Mouse (Mus musculus) midbrain, embryonic 11.5 days (tissue): ENCODE results near the gene Lhpp. TPM values are rescaled to one million over a fixed set of nuclear protein-coding genes. Genes with fewer than 3 reads are reported as not detected.

Experiments
- ATAC-seq: fragments of 200-750 bp; cut with Nextera tagmentation; 2 replicates; pipeline ENCODE4 v1.8.0; 2017; ENCODE audit warnings: moderate TSS enrichment, moderate library complexity; ENCODE audit not compliant: low FRiP score
- DNase-seq: peaks from one replicate; pipeline ENCODE4 v3.0.0; 2015; ENCODE audit warnings: low spot score; ENCODE audit errors: missing footprints
- H3K27ac ChIP-seq: fragments of 300-500 bp; sonication (generic); 2 replicates; pipeline ENCODE4 v1.5.1; 2014; ENCODE audit warnings: low read depth, low read length
- H3K27me3 ChIP-seq: fragments of 300-500 bp; sonication (generic); 2 replicates; pipeline ENCODE4 v1.6.1; 2014; ENCODE audit warnings: mild to moderate bottlenecking, low read length, moderate library complexity, mixed read lengths; ENCODE audit not compliant: control insufficient read depth, insufficient read depth
- H3K36me3 ChIP-seq: fragments of 300-500 bp; sonication (generic); 2 replicates; pipeline ENCODE4 v1.6.1; 2014; ENCODE audit warnings: mild to moderate bottlenecking, low read length, moderate library complexity, mixed read lengths; ENCODE audit not compliant: control insufficient read depth, insufficient read depth
- H3K4me1 ChIP-seq: fragments of 300-500 bp; sonication (generic); 2 replicates; pipeline ENCODE4 v1.6.1; 2014; ENCODE audit warnings: low read length; ENCODE audit not compliant: control insufficient read depth, insufficient read depth
- H3K4me2 ChIP-seq: fragments of 300-500 bp; sonication (generic); 2 replicates; pipeline ENCODE4 v1.6.1; 2014; ENCODE audit warnings: mild to moderate bottlenecking, moderate library complexity
- H3K4me3 ChIP-seq: fragments of 300-500 bp; sonication (generic); 2 replicates; pipeline ENCODE4 v1.5.1; 2014; ENCODE audit warnings: low read depth, low read length
- H3K9ac ChIP-seq: fragments of 300-500 bp; sonication (generic); 2 replicates; pipeline ENCODE4 v1.6.1; 2014; ENCODE audit warnings: low read length
- H3K9me3 ChIP-seq: fragments of 300-500 bp; sonication (generic); 2 replicates; pipeline ENCODE4 v1.6.1; 2016; ENCODE audit warnings: low read length; ENCODE audit not compliant: control insufficient read depth
- WGBS: fragments of 180-500 bp; shearing (Covaris S2); extraction: QIAGEN DNeasy Blood & Tissue Kit; methylation state at CpG from one replicate; pipeline ENCODE4 v1.1.7; 2014; 5-methylcytosine and 5-hydroxymethylcytosine counted together
- polyA plus RNA-seq: library from polyadenylated mRNA; unstranded; fragments of >200 nt; fragmentation: Nextera tagmentation; extraction: Ambion mirVana; gene quantifications from 2 replicates; pipeline ENCODE4 v1.2.1, GENCODE M21; 2014

The Lhpp gene
- polyA plus RNA-seq, 1 experiment from 2014 or later: 20.8 TPM

- H3K9me3 ChIP-seq: no peaks in the 10 kb centered on the region
- H3K9ac ChIP-seq: no peak overlapping the region
- no peak overlapping the region for H3K27ac ChIP-seq
- H3K36me3 ChIP-seq: no peaks in the 10 kb centered on the region
- H3K4me3 ChIP-seq: no peak overlapping the region
- DNase-seq (no peak), ATAC-seq (0 out of 2 replicates have a peak, but pooled peaks have one; percentile 28)
- 65% methylated on average over 17 of the region's 17 CpGs for WGBS
- peaks cover 14% of the 10 kb centered on the region for H3K4me1 ChIP-seq
- H3K27me3 ChIP-seq: no peaks in the 10 kb centered on the region
- no peak overlapping the region for H3K4me2 ChIP-seq
Measured at GRCm38 (mm10) chr7:132736099-132736862, 125.8 kb downstream of the Lhpp start.

GRCm38 (mm10) chr7:132738844-132739243, 128.4 kb downstream of the Lhpp start:
- Histone ChIP-seq H3K4me1 (peaks cover 3% of the 10 kb centered on the region), H3K4me3 (no peak overlapping the region), H3K9ac (no peak overlapping the region), H3K4me2 (no peak overlapping the region), H3K27me3 (no peaks in the 10 kb centered on the region), H3K36me3 (no peaks in the 10 kb centered on the region), H3K9me3 (no peaks in the 10 kb centered on the region), H3K27ac (no peak overlapping the region)
- ATAC-seq (no peak), DNase-seq (no peak)
- WGBS: 91% methylated on average over 6 of the region's 6 CpGs

- Histone ChIP-seq H3K36me3 (no peaks in the 10 kb centered on the region), H3K4me2 (no peak overlapping the region)
Measured at GRCm38 (mm10) chr7:132739829-132740228, 129.4 kb downstream of the Lhpp start.

GRCm38 (mm10) chr7:132742912-132743311, 132.5 kb downstream of the Lhpp start:
- Histone ChIP-seq H3K4me1 (no peaks in the 10 kb centered on the region), H3K9me3 (no peaks in the 10 kb centered on the region), H3K27me3 (no peaks in the 10 kb centered on the region), H3K4me3 (no peak overlapping the region), H3K27ac (no peak overlapping the region), H3K9ac (no peak overlapping the region), H3K4me2 (no peak overlapping the region), H3K36me3 (no peaks in the 10 kb centered on the region)
- peak; percentile 26 for DNase-seq
- no peak for ATAC-seq
- WGBS: 88% methylated on average over 5 of the region's 5 CpGs

More at GRCm38 (mm10) chr7:132739829-132740228, 129.4 kb downstream of the Lhpp start:
- WGBS: 95% methylated on average over 6 of the region's 6 CpGs
- H3K9me3 ChIP-seq: no peaks in the 10 kb centered on the region
- H3K27me3 ChIP-seq: no peaks in the 10 kb centered on the region
- no peak overlapping the region for H3K9ac ChIP-seq
- no peak overlapping the region for H3K4me3 ChIP-seq
- ATAC-seq: no peak
- DNase-seq: no peak
- H3K4me1 ChIP-seq: peaks cover 3% of the 10 kb centered on the region; the same call in 1 of the 2 replicates
- no peak overlapping the region for H3K27ac ChIP-seq

GRCm38 (mm10) chr7:132747096-132747495, 136.7 kb downstream of the Lhpp start:
- Histone ChIP-seq H3K36me3 (no peaks in the 10 kb centered on the region), H3K27ac (no peak overlapping the region), H3K4me1 (no peaks in the 10 kb centered on the region), H3K27me3 (no peaks in the 10 kb centered on the region), H3K4me3 (no peak overlapping the region), H3K9me3 (no peaks in the 10 kb centered on the region), H3K9ac (no peak overlapping the region), H3K4me2 (no peak overlapping the region)
- no peak for ATAC-seq
- WGBS: 89% methylated on average over 6 of the region's 6 CpGs
- peak; percentile 65 for DNase-seq

GRCm38 (mm10) chr7:132748076-132748769, 137.8 kb downstream of the Lhpp start:
- no peaks in the 10 kb centered on the region for H3K4me1 ChIP-seq
- H3K36me3 ChIP-seq: 0 out of 2 replicates have a peak, but pooled peaks cover 2% of the 10 kb centered on the region
- no peak overlapping the region for H3K27ac ChIP-seq
- DNase-seq: peak; percentile 44
- no peaks in the 10 kb centered on the region for H3K27me3 ChIP-seq
- H3K4me3 ChIP-seq: no peak overlapping the region
- H3K9ac ChIP-seq: no peak overlapping the region
- H3K9me3 ChIP-seq: no peaks in the 10 kb centered on the region
- no peak for ATAC-seq
- WGBS: 91% methylated on average over 3 of the region's 3 CpGs
- no peak overlapping the region for H3K4me2 ChIP-seq

GRCm38 (mm10) chr7:132749504-132749903, 139.1 kb downstream of the Lhpp start:
- DNase-seq (peak; percentile 31), ATAC-seq (no peak)
- H3K36me3 ChIP-seq: 0 out of 2 replicates have a peak, but pooled peaks cover 2% of the 10 kb centered on the region
- no peaks in the 10 kb centered on the region for H3K4me1 ChIP-seq
- no peaks in the 10 kb centered on the region for H3K9me3 ChIP-seq
- no peak overlapping the region for H3K4me3 ChIP-seq
- H3K27ac ChIP-seq: no peak overlapping the region
- no peaks in the 10 kb centered on the region for H3K27me3 ChIP-seq
- no peak overlapping the region for H3K4me2 ChIP-seq
- no peak overlapping the region for H3K9ac ChIP-seq
- 90% methylated on average over 11 of the region's 11 CpGs for WGBS

- WGBS: 91% methylated on average over 2 of the region's 2 CpGs
- no peaks in the 10 kb centered on the region for H3K4me1 ChIP-seq
Measured at GRCm38 (mm10) chr7:132751716-132752115, 141.3 kb downstream of the Lhpp start.

More at GRCm38 (mm10) chr7:132751716-132752115, 141.3 kb downstream of the Lhpp start:
- no peak overlapping the region for H3K27ac ChIP-seq
- ATAC-seq (no peak), DNase-seq (peak; percentile 59)
- no peaks in the 10 kb centered on the region for H3K9me3 ChIP-seq
- 0 out of 2 replicates have a peak, but pooled peaks cover 2% of the 10 kb centered on the region for H3K36me3 ChIP-seq
- H3K4me2 ChIP-seq: no peak overlapping the region
- no peak overlapping the region for H3K4me3 ChIP-seq
- no peaks in the 10 kb centered on the region for H3K27me3 ChIP-seq
- no peak overlapping the region for H3K9ac ChIP-seq
